Mouse (Mus musculus) gastrocnemius, adult 2 months (tissue): ENCODE measurements around the gene Rad23a. TPM values are rescaled to one million over a fixed set of nuclear protein-coding genes. Genes with fewer than 3 reads are reported as not detected.

ENCODE experiments used
- DNase-seq: peaks from one replicate; pipeline ENCODE4 v3.0.0; 2022
- H3K27ac ChIP-seq: fragments of 200-600 bp; 2 replicates; pipeline ENCODE4 v1.8.1; 2022; ENCODE audit warnings: mild to moderate bottlenecking
- H3K4me3 ChIP-seq: fragments of 200-600 bp; 2 replicates; pipeline ENCODE4 v1.8.1; 2022; ENCODE audit warnings: mild to moderate bottlenecking, moderate library complexity
- CTCF ChIP-seq: fragments of 200-600 bp; IDR thresholded peaks from 2 replicates; pipeline ENCODE4 v1.8.1; 2022; ENCODE audit warnings: antibody characterized with exemption, mild to moderate bottlenecking, moderate library complexity
- intact Hi-C: fragments of 180-260 bp; cut with DNase I; formaldehyde crosslinking; loops from one replicate; pipeline ENCODE4 v1.15.1; 2025
- total RNA-seq, 2 experiments: library from RNA; stranded (reverse); gene quantifications; 2 replicates each; pipeline ENCODE4 v1.2.3; 2021

The Rad23a gene
- total RNA-seq, 2 experiments from 2014 or later: 159 to 172 TPM

DNA sequence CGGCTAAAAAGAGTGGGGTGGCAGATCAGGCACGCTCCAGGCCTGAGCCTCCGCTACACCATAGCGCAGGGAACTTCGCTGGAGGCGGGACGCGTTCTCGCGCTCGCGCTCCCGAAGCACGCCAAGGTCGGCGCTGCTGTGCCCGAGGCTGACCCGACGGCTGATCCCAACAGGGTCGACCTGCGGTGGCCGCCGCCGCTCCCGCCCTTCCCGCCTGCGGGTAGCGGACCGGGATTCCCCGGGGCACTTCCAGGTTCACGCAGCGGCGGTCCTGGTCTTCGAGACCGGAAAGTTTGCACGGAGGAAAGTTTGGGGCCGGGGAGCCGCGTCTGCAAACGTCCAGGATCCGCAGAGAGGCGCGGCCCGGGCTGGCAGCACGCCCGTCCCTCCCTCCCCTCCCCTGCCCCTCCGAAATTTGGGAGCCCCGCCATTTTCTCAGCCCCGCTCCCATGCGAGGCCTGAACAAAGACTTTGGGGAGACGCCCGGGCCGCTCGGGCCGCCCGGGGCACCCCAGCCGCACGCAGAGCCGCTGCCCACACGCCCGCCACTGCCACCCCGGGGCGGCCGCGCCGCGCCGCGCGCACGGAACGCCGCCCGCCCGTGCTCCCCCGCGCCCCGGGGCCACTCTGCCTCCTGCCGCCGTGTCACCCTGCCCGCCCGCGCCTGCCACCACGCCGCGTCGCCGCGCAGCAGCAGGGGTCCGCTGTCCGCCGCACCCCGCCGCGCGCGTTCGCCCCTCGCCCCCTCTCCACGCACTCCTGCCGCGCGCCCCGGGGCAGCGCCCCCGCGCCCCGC lies 41.1 kb downstream of the Rad23a start:
- peak; percentile 7; the same call in 1 of the 2 replicates for TF ChIP-seq CTCF
- intact Hi-C loops: loop anchor here (2.0 to 5.0 kb wide), 3 partner anchors 25 to 63 kb away; no protein-coding TSS in a partner anchor
- peak overlapping the region; percentile 91 for H3K4me3 ChIP-seq
- DNase-seq: peak; percentile 86
- peak overlapping the region; percentile 96 for H3K27ac ChIP-seq

DNA sequence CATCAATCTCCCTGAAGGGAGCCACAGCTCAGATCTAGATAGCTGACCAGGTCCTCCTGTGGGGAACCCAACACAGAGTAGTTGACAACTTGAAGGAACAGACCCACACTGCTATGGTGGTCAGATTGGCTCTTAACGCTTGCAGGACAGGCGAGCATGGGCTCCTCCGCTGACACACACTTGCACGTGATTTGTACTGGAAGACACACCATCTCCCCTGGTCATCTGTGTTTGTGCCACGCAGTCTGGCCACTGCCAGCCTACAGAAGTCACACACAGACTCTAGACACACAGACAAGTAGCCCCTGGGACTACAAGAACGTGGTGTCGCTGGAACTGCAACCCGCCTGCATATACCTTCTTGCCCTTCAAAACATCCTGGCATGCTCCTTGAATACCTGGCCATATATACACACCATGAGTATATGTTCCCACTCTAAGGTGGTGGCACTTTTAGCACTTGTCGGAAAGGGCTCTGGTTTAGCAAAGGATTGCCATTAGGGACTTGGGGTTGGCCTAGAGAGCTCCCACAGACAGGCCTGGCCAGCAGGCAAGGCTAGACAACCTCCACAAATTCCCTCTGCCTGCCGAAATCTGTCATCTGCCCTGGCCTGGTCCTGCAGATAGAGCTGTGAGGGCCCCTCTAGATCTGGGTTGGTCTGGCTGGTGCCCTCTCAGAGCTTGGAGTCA lies 41.9 kb downstream of the Rad23a start:
- Histone ChIP-seq H3K4me3 (peak overlapping the region; percentile 91), H3K27ac (peak overlapping the region; percentile 96)
- no peak for DNase-seq
- TF ChIP-seq CTCF: no peak
- intact Hi-C loops: loop anchor here (2.0 to 5.0 kb wide), 3 partner anchors 24 to 62 kb away; no protein-coding TSS in a partner anchor

DNA sequence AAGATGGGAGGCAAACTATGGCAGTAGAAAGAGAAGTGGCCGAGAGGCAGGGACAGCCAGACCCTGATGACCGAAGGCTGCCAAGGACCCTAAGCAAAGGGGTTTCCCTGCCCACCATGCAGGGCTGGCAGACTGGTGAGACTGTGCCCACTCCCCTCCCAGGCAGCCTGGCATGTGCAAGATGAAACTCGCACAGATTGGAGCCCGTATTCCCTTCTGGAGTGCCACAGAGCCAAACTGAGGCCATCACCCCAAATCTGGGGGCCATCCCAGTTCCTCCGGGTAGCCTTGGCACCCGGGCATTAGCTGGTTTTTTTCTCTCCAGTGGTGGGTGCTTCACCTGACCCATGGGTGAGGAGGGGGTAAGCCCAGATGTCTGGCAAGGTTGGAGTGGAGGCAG lies 42.5 kb downstream of the Rad23a start:
- DNase-seq: no peak
- intact Hi-C loops: loop anchor here (2.0 to 5.0 kb wide), 3 partner anchors 23 to 61 kb away; no protein-coding TSS in a partner anchor
- TF ChIP-seq CTCF: no peak
- Histone ChIP-seq H3K4me3 (peak overlapping the region; percentile 91), H3K27ac (peak overlapping the region; percentile 96)

DNA sequence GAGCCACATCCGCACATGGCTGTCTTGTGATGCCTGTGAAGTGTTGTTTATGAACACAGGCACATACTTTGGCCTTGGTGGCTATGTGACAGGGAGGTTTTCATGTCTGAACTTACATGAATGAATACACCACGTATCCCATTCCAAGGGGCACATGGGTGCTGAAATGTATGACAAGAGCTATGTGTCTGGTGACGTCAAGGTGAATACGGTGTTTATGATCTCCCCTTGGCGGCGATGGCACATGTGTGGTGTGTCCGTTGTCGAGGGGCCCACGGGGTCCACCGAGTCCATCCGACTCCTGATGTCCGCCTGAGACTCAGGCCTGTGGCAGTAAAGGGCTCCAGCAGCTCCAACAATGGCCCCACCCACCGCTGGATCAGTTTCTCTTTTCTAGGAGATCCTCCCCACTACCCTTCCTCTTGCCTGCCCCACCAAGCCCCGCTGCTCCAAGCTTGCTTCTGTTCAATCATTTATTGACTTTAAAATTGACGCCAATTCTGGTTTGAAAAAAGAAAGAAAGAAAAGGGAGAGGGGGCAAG lies 43.1 kb downstream of the Rad23a start:
- intact Hi-C loops: loop anchor here (5.0 kb wide), 1 partner anchor 35 kb away; no protein-coding TSS in a partner anchor
- DNase-seq: peak; percentile 58

DNA sequence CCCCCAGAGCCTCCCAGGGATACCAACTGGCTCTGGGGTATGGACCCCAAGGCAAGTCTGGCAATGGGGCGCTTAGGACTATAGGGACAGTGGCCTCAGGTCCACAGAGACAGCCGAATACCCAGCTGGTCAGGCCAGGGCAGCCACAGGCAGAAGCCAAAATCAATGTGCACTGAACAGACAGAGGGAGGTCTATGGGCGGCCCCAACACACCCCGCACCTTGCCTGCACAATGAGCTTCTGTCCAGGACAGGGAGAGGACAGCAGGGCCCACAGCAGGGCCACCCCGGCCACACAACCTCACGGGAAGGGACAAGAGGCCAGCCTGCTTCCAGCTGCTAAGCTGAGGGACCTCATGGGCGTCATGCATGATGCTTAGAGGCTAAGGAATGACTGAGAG lies 46.0 kb downstream of the Rad23a start:
- TF ChIP-seq CTCF: no peak
- H3K4me3 ChIP-seq: peak overlapping the region; percentile 63
- intact Hi-C loops: no loop called here

More for the DNA sequence above, 43.1 kb downstream of the Rad23a start:
- Histone ChIP-seq H3K4me3 (peak overlapping the region; percentile 91), H3K27ac (peak overlapping the region; percentile 96)
- no peak for TF ChIP-seq CTCF

DNA sequence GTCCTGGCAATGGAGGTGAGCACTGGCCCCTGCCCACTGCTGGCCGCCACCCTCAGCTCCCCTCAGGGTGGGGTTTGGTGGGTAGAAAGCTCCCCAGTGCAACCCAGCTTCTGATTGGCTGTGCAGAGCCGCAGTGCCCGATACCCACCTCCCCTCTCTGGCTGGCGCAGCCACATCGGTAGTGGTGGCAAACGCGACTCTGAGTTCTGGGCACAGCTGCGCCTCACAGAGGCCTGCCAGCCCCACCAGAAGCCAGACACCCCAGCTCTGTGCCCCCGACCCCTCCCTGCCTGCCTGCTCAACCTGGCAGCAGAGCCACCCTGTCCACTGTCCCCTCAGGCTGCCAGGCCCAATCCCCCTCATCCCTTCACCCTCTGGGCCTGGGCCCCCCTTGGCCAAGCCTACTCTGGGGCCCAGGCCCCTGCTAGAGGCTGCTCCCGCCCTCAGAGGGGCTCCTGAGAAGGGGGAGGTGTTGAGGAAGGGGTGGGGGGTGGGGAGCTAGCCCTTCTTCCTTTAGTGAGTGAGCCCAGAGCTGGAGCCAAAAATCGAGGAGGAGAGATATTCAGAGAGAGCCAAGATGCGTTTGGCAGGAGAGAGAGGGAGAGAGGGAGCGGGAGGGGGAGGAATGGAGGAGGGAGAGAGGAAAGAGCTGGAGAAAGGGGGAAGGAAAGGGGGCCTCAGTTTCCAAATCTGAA lies 46.5 kb downstream of the Rad23a start:
- TF ChIP-seq CTCF: no peak
- Histone ChIP-seq H3K27ac (peak overlapping the region; percentile 96), H3K4me3 (peak overlapping the region; percentile 63)
- intact Hi-C loops: no loop called here
- DNase-seq: peak; percentile 86

More for the DNA sequence above, 46.0 kb downstream of the Rad23a start:
- no peak for DNase-seq
- H3K27ac ChIP-seq: peak overlapping the region; percentile 96

DNA sequence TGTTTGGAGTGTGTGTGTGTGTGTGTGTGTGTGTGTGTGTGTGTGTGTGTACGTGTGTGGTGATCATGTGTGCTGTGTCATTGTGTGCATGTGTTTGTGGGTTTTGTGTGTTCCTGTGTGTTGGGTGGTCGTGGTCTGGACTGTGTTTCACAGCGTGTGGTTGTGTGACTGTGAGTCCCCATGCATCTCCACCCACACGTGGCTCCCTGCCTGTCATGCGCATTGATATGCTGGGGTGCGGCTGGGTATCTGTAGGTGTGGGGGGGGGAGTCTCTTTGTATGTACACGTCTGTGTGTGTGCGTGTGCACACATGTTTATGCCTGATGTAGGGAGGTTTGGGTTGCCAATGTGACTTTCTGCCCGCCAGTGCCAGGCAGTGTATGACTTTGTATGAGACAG lies 47.3 kb downstream of the Rad23a start:
- intact Hi-C loops: no loop called here
- no peak for DNase-seq
- Histone ChIP-seq H3K27ac (peak overlapping the region; percentile 96), H3K4me3 (peak overlapping the region; percentile 63)
- no peak for TF ChIP-seq CTCF

DNA sequence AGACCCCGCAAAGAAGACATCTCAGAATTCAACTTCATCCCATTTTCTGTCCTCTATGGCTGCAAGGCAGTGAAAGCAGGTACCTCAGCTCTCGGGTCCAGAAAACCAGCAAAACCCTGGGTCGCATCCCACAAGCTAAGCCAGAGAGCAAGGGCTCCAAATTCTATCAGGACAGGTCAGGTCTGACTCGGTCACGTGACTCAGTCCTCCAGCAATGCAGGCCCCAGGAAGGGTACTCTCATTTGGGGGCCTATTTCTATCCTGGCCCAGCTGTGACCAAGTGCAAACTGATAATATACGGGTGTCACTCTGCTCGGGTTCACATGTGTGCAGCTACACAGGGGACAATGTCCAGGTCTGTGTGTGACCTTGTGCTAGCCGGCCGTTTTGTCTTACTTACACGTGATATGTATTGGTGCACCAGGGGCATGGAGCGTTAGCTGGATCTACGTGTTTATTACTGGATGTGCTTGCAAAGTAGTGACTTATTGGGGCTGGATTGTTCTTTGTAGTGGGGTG lies 48.0 kb downstream of the Rad23a start:
- DNase-seq: peak; percentile 44
- H3K4me3 ChIP-seq: peak overlapping the region; percentile 38
- H3K27ac ChIP-seq: peak overlapping the region; percentile 96
- intact Hi-C loops: no loop called here
- no peak for TF ChIP-seq CTCF

DNA sequence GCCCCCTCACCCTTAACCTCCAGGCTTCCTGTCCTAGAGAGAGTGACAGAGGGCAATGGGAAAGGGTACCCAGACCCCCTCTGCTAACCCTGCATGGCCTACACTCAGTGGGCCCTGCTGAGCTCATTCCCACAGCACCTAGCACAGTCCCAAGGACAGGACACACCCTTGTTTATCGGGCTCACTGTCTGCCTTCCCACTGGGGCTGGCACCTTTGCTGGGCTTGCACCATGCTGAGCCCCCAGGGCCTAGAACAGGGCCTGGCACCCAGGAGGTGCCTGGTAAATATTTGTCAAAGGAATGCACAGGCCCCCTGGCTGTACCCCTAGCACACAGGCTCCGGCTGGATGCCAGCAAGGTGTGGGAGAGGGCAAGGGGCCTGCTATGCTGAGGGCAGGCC lies 49.9 kb downstream of the Rad23a start:
- intact Hi-C loops: no loop called here
- peak; percentile 62 for DNase-seq
- Histone ChIP-seq H3K27ac (peak overlapping the region; percentile 96), H3K4me3 (peak overlapping the region; percentile 60)
- TF ChIP-seq CTCF: no peak

DNA sequence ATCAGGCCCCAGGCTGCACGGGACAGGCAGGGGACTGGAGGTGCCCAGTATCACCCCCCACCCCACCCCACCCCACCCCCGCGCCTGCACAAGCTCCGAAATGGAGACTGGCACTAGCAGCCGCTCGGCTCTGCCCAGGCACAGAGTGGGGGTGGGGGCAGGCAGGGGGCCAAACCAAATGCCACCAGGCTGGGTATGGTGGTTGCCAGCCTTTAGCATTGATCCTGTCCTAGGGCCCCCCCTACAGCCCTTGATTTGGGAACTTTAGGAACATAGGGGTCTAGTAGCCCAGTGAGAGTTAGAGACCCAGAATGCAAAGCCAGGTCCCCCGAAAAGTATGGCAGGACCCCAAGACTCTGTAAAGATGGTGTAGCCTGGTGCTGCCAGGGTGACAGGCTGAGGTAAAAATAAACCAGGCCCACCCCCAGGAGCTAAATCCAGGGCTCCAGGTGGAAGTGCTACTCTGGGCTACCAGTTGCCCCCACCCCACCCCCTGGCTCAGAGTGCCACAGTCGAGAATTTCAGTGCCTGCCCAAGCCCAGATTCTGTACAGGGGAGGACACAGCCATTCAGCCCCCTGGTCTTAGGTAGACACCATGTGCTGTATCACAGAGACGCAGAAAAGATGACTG lies 50.5 kb downstream of the Rad23a start:
- TF ChIP-seq CTCF: no peak
- intact Hi-C loops: loop anchor here (1.0 kb wide), 1 partner anchor 15 kb away; no protein-coding TSS in a partner anchor
- H3K27ac ChIP-seq: peak overlapping the region; percentile 96
- DNase-seq: peak; percentile 93
- H3K4me3 ChIP-seq: peak overlapping the region; percentile 60

DNA sequence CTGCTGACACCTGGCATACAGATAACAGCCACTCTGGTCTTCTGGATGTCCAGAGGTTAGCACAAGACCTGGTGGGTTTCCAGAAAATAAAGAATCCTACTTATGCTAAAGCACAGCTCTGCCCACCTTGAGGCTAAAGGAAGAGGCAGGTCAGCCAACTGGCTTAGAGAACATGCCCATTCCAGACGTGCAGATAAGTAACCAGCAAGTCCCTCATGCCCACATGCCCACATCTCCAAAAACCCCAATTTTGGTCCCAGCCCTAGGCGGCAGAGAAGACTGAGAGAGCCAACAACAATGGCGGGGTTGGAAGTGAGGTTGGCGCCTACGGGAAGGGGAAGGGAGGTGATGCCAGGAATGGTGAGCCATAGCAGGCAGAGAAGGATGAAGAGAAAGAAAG lies 51.1 kb downstream of the Rad23a start:
- intact Hi-C loops: loop anchor here (1.0 kb wide), 1 partner anchor 14 kb away; no protein-coding TSS in a partner anchor
- peak overlapping the region; percentile 96 for H3K27ac ChIP-seq
- DNase-seq: no peak

More for the DNA sequence above, 51.1 kb downstream of the Rad23a start:
- H3K4me3 ChIP-seq: peak overlapping the region; percentile 60
- no peak for TF ChIP-seq CTCF
